Mouse (Mus musculus): Measurements from ENCODE around the gene Pih1d3.

Pih1d3 gene

GRCm38 (mm10) chr1:31222564-31222963 lies at the start of gene Pih1d3, which contains the start of gene 4931428L18Rik:
Gene Pih1d3 (plus strand): TSS chr1:31222838.
Gene 4931428L18Rik (minus strand): TSS chr1:31222684.
- no peak for DNase-seq (ENCODE audit: low read depth, low spot score)

- DNase-seq (ENCODE audit: low read depth, low spot score), result no peak
These were observed 47.2 kb upstream of the Pih1d3 start for GRCm38 (mm10) chr1:31175401-31175800.

- no peak for DNase-seq (ENCODE audit: low read depth, low spot score)
These were observed 46.5 kb upstream of the Pih1d3 start, which contains the start of gene Lgsn for GRCm38 (mm10) chr1:31176101-31176500. Gene Lgsn (plus strand): TSS chr1:31176401.

DNA sequence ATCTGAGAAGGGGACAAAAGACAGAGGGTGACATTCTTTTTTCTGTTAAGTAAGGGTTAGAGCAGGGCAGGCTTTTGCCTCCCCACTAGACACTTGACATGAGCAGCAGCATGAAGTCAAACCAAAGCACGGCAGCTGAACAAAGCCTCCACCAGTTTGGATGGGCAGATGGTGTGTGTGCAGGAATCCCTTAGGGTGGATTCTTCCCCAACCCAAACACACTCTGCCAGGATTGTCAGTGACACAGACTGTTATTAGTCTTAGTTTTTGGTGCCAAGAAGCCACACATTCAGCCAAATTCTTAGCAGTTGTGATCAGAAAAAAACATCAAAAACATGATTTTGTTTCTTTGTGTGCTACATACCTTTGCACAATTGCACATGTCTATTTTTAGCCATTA lies 44.4 kb upstream of the Pih1d3 start:
- no peak for DNase-seq (ENCODE audit: low read depth, low spot score)

DNA sequence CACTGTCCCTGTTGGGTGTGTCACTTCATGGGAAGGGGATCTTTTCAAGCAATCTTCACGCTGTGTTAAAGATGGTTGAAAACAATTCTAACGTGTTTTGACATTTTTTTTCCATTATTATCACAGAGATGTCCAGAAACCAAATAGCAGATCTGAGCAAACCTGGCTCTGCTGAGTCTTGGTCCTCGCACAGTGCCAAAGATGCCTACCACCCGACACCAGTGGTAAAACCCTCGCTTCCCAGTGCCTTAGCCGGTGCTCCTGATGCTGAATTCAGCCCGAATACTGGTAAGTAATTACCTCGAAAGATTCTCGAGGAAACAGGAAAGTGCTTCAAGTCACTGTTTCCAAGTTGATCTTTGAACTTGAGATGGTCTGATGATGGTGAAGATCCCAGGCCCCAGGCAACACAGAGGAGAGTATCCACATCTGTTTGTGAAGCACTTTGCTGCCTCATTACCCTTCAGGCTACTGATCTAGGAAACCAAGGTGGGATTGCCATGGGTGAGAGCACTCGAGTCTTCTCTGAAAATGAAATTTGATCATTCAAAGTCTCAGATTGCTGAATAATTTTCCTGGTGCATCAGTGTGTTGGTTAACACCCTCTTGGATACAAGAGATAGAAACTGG lies 32.3 kb upstream of the Pih1d3 start:
- DNase-seq (ENCODE audit: low read depth, low spot score), result no peak

DNA sequence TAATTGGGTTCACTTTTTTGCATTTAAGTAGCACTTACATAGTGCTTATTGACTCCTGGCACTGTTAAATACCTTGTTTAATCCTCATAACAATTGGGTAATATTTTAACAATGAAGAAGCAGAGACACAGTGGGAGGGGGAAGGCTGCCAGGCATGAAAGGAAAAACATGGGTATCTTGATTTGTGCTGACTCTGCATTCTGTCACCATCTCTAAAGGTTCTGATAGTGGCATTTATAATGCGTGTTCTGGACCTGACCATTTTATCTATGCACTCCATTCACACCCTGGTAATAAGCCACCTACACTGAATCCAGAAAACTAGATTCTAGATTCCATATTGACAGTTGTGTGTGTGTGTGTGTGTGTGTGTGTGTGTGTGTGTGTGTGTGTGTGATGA lies 27.0 kb upstream of the Pih1d3 start:
- DNase-seq (ENCODE audit: low read depth, low spot score), result no peak

GRCm38 (mm10) chr1:31196959-31197358 lies 25.7 kb upstream of the Pih1d3 start:
- no peak for DNase-seq (ENCODE audit: low read depth, low spot score)

- no peak for DNase-seq (ENCODE audit: low read depth, low spot score)
These were observed 18.9 kb upstream of the Pih1d3 start for GRCm38 (mm10) chr1:31203771-31204170.

DNA sequence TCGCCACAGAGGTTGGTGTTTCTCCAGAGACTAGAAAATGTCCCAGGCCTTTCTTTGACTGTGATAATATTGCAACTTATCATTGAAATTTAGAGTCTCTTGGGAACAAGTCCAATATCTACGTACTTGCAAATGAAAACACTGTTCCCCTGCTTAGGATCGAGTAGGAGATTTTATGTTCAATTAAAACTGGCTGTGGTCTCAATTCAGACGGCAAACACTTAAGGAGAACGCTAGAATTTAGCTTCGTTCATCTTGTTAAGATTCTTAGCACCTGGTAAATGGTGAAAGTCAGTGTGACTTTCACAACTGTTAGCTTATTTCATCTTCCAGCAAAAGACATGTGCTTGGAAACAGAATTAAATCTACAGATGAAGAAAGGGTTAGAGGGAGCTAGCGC lies 17.3 kb upstream of the Pih1d3 start:
- no peak for DNase-seq (ENCODE audit: low read depth, low spot score)

- no peak for DNase-seq (ENCODE audit: low read depth, low spot score)
These were observed 16.9 kb upstream of the Pih1d3 start for GRCm38 (mm10) chr1:31205770-31206169.

- peak; percentile 62 for DNase-seq (ENCODE audit: low read depth, low spot score)
These were observed 12.5 kb upstream of the Pih1d3 start for GRCm38 (mm10) chr1:31210144-31210543.

- DNase-seq (ENCODE audit: low read depth, low spot score), result no peak
These were observed 7.8 kb upstream of the Pih1d3 start for GRCm38 (mm10) chr1:31214831-31215230.

- DNase-seq (ENCODE audit: low read depth, low spot score), result no peak
These were observed 1.9 kb upstream of the Pih1d3 start for GRCm38 (mm10) chr1:31220599-31221250.

- no peak for DNase-seq (ENCODE audit: low read depth, low spot score)
These were observed 10.8 kb downstream of the Pih1d3 start for GRCm38 (mm10) chr1:31233319-31234036.

GRCm38 (mm10) chr1:31260218-31260923 lies 37.7 kb downstream of the Pih1d3 start:
- DNase-seq (ENCODE audit: low read depth, low spot score), result no peak
